Mouse (Mus musculus): Measurements from ENCODE around the gene Pou4f1. TPM values are rescaled to one million over a fixed set of nuclear protein-coding genes. Genes with fewer than 3 reads are reported as not detected.

Gene Pou4f1
- polyA plus RNA-seq, 1 experiment from 2014 or later: 0.09 TPM

DNA sequence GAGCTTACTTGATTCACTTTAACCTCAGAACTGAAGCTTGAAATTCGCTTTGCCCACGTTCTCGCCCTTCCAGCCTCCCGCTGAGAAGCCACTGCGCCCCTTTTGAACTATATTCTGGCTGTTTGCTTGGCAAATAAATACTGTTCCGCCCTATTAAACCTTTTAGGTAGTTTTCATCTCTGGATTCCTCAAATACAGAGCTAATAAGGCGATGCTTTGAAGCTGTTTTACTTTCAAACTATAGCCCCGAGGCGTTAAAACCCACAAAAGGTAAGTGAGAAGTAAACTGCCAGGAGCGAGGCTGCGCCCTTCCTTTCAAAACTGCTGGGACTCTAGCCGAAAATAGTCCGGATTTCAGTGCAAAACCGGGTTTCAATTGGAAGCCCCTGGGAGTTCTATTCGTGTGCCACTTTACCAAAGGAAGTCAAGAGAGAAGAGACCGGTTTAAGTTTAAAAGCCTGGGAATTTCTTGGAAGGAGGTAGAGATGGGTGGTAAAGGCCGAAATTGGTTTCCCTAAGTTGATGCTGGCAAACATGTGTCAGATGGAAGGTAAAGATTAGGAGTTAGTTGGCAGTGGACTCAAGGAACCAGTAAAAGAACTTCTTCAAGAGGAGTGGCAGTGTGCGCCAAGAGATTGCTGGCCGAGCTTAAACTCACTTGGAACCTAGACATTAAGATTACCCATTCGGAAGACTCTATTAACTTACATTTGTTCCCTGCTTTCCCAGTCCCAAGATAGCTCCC is 9.7 kb downstream of the Pou4f1 start:
- peaks cover 68% of the 10 kb centered on the region for H3K27me3 ChIP-seq (ENCODE audit: insufficient read depth, low read length)
- H3K9ac ChIP-seq (replicated peaks): no peak overlapping the region
- no peak overlapping the region for H3K4me3 ChIP-seq (ENCODE audit: low read depth, low read length)
- no peak overlapping the region for H3K4me2 ChIP-seq (ENCODE audit: low read depth, low read length)
- 4% methylated on average over 20 of the region's 20 CpGs for WGBS (ENCODE audit: insufficient replicate concordance)
- TF ChIP-seq EP300 (IDR thresholded peaks at IDR 0.05; ENCODE audit: low read depth): no peak
- no peak for TF ChIP-seq CTCF (IDR thresholded peaks at IDR 0.05; ENCODE audit: low read depth)
- ATAC-seq (no peak), DNase-seq (no peak)
- H3K4me1 ChIP-seq (ENCODE audit: insufficient read depth): no peaks in the 10 kb centered on the region
- no peak overlapping the region for H3K27ac ChIP-seq (ENCODE audit: low read depth)
- no peaks in the 10 kb centered on the region for H3K9me3 ChIP-seq (ENCODE audit: low read length)
- H3K36me3 ChIP-seq (replicated peaks; ENCODE audit: insufficient read depth, low read length): no peaks in the 10 kb centered on the region

DNA sequence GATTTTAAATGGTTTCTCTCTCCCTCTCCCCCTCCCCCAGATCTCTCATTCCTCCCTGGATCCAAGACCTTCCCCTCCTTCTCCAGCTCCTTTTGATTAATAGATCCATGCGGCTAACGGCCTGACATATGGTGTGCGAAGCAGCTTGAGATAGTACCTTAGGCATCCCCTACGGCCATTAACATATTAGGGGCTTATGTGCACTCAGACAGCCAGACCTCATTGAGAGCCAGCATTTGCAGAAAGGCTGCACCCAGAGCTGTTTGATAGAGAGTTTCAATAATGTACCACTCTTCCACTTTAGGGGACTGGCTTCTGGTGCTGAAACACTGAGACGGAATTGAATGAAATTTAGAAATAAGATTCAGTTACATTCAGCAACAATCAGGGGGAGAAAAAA is 10.8 kb downstream of the Pou4f1 start:
- 12% methylated on average over 5 of the region's 5 CpGs for WGBS (ENCODE audit: insufficient replicate concordance)
- H3K27me3 ChIP-seq (ENCODE audit: insufficient read depth, low read length): peaks cover 62% of the 10 kb centered on the region

DNA sequence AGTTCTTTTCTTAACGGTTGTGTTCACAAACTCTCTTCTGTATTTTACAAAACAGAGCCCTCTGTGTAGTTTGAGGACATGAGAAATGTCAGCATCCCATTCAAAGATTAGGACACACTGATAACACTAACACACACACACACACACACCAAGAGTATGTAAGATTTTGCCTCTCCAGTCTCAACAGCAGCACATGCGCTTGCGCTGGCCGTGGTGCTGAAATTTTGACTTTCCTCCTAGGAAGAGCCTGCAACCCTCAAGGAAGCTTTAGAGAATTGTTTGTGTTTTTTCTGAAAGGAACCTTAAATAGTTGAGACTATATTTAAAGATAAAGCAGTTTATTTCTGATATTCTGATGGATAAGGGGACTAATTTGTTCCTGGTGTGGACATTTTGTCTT is 14.0 kb downstream of the Pou4f1 start:
- Histone ChIP-seq H3K9ac (replicated peaks) (no peak overlapping the region), H3K4me3 (ENCODE audit: low read depth, low read length) (no peak overlapping the region), H3K27me3 (ENCODE audit: insufficient read depth, low read length) (peaks cover 30% of the 10 kb centered on the region), H3K36me3 (replicated peaks; ENCODE audit: insufficient read depth, low read length) (no peaks in the 10 kb centered on the region), H3K9me3 (ENCODE audit: low read length) (no peaks in the 10 kb centered on the region), H3K27ac (ENCODE audit: low read depth) (no peak overlapping the region), H3K4me1 (ENCODE audit: insufficient read depth) (no peaks in the 10 kb centered on the region), H3K4me2 (ENCODE audit: low read depth, low read length) (no peak overlapping the region)
- ATAC-seq (no peak), DNase-seq (peak; percentile 51)
- TF ChIP-seq EP300 (IDR thresholded peaks at IDR 0.05; ENCODE audit: low read depth) (no peak), CTCF (IDR thresholded peaks at IDR 0.05; ENCODE audit: low read depth) (no peak)
- 17% methylated on average over 4 of the region's 4 CpGs for WGBS (ENCODE audit: insufficient replicate concordance)

More for the DNA sequence above, 10.8 kb downstream of the Pou4f1 start:
- no peak for TF ChIP-seq CTCF (IDR thresholded peaks at IDR 0.05; ENCODE audit: low read depth)
- TF ChIP-seq EP300 (IDR thresholded peaks at IDR 0.05; ENCODE audit: low read depth): no peak
- DNase-seq (no peak), ATAC-seq (no peak)
- no peaks in the 10 kb centered on the region for H3K4me1 ChIP-seq (ENCODE audit: insufficient read depth)
- no peaks in the 10 kb centered on the region for H3K36me3 ChIP-seq (replicated peaks; ENCODE audit: insufficient read depth, low read length)
- H3K9me3 ChIP-seq (ENCODE audit: low read length): no peaks in the 10 kb centered on the region
- H3K27ac ChIP-seq (ENCODE audit: low read depth): no peak overlapping the region
- H3K4me2 ChIP-seq (ENCODE audit: low read depth, low read length): no peak overlapping the region
- no peak overlapping the region for H3K9ac ChIP-seq (replicated peaks)
- no peak overlapping the region for H3K4me3 ChIP-seq (ENCODE audit: low read depth, low read length)

GRCm38 (mm10) chr14:104434293-104434692 is 33.5 kb downstream of the Pou4f1 start:
- no peaks in the 10 kb centered on the region for H3K9me3 ChIP-seq (ENCODE audit: low read length)
- no peak overlapping the region for H3K4me3 ChIP-seq (ENCODE audit: low read depth, low read length)
- H3K4me2 ChIP-seq (ENCODE audit: low read depth, low read length): no peak overlapping the region
- H3K4me1 ChIP-seq (ENCODE audit: insufficient read depth): no peaks in the 10 kb centered on the region
- no peak overlapping the region for H3K27ac ChIP-seq (ENCODE audit: low read depth)
- no peak for DNase-seq
- no peak overlapping the region for H3K9ac ChIP-seq (replicated peaks)
- no peak for ATAC-seq
- H3K27me3 ChIP-seq (ENCODE audit: insufficient read depth, low read length): no peaks in the 10 kb centered on the region
- 19% methylated on average over 2 of the region's 2 CpGs for WGBS (ENCODE audit: insufficient replicate concordance)
- no peaks in the 10 kb centered on the region for H3K36me3 ChIP-seq (replicated peaks; ENCODE audit: insufficient read depth, low read length)
- TF ChIP-seq EP300 (IDR thresholded peaks at IDR 0.05; ENCODE audit: low read depth) (no peak), CTCF (IDR thresholded peaks at IDR 0.05; ENCODE audit: low read depth) (no peak)

GRCm38 (mm10) chr14:104430819-104431218 is 37.0 kb downstream of the Pou4f1 start:
- H3K27me3 ChIP-seq (ENCODE audit: insufficient read depth, low read length): no peaks in the 10 kb centered on the region

DNA sequence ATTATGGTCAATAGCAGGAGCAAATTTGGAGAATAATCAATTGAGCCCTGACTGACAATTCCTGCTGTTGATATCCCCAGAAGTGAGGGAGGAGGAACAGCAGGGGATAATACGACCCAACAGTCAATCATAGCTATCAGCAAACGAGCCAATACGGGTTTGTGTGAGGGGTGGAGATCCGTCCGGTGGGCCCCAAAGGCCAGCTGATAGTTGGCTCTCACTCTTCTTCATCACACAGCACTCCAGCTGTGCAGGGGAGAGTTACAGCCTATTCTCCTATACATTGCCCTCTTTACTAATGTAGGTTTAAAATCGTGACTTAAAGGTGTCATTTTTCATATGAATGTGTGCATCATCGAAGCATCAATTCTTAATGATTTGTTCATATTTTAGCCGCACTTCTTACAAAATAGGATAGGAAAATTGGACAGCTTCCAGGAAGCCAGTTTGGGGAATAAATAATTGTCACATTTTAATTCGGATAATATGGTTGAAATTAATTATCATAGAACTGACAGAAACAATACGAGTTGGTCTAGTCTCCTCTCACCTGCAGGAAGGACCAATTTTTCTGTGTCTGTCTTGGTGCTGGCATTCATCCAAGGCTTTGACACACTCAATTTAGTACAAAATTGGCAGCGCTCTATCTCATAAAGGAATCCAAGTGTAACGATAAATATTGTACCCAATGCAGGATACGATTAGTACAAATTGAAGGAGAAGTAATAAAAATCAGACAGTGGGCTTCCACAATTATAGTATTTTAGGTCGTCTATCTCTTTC is 43.9 kb downstream of the Pou4f1 start:
- 70% methylated on average over 14 of the region's 14 CpGs for WGBS (ENCODE audit: insufficient replicate concordance)
- ATAC-seq: no peak
- H3K27me3 ChIP-seq (ENCODE audit: insufficient read depth, low read length): no peaks in the 10 kb centered on the region
- no peak overlapping the region for H3K4me2 ChIP-seq (ENCODE audit: low read depth, low read length)
- no peaks in the 10 kb centered on the region for H3K4me1 ChIP-seq (ENCODE audit: insufficient read depth)
- DNase-seq: no peak
- no peaks in the 10 kb centered on the region for H3K9me3 ChIP-seq (ENCODE audit: low read length)
- H3K36me3 ChIP-seq (replicated peaks; ENCODE audit: insufficient read depth, low read length): no peaks in the 10 kb centered on the region
- H3K27ac ChIP-seq (ENCODE audit: low read depth): no peak overlapping the region
- no peak overlapping the region for H3K4me3 ChIP-seq (ENCODE audit: low read depth, low read length)
- no peak overlapping the region for H3K9ac ChIP-seq (replicated peaks)
- TF ChIP-seq EP300 (IDR thresholded peaks at IDR 0.05; ENCODE audit: low read depth) (no peak), CTCF (IDR thresholded peaks at IDR 0.05; ENCODE audit: low read depth) (no peak)

More at GRCm38 (mm10) chr14:104430819-104431218, 37.0 kb downstream of the Pou4f1 start:
- 54% methylated on average over 4 of the region's 4 CpGs for WGBS (ENCODE audit: insufficient replicate concordance)
- Histone ChIP-seq H3K36me3 (replicated peaks; ENCODE audit: insufficient read depth, low read length) (no peaks in the 10 kb centered on the region), H3K4me3 (ENCODE audit: low read depth, low read length) (no peak overlapping the region), H3K9ac (replicated peaks) (no peak overlapping the region), H3K27ac (ENCODE audit: low read depth) (no peak overlapping the region), H3K4me2 (ENCODE audit: low read depth, low read length) (no peak overlapping the region), H3K4me1 (ENCODE audit: insufficient read depth) (no peaks in the 10 kb centered on the region), H3K9me3 (ENCODE audit: low read length) (no peaks in the 10 kb centered on the region)
- TF ChIP-seq CTCF (IDR thresholded peaks at IDR 0.05; ENCODE audit: low read depth) (no peak), EP300 (IDR thresholded peaks at IDR 0.05; ENCODE audit: low read depth) (no peak)
- DNase-seq: no peak
- ATAC-seq: no peak

Other genes with a start within 250 kb of the Pou4f1 start
- 4.0 and 4.3 TPM in 2 replicates for gene Rnf219, start 54.6 kb upstream of the Pou4f1 start, polyA plus RNA-seq (2015; fragmentation: Nextera tagmentation; extraction: Ambion mirVana)